Mouse (Mus musculus) CH12.LX (cell line): ENCODE data around the gene Flt3l. TPM values are rescaled to one million over a fixed set of nuclear protein-coding genes. Genes with fewer than 3 reads are reported as not detected.

Experiments
- DNase-seq: peaks from one replicate; pipeline ENCODE4 v3.0.0-alpha.2; 2013; ENCODE audit errors: extremely low read depth
- H3K27ac ChIP-seq: 2 replicates; pipeline ENCODE4 v1.5.1; 2012; ENCODE audit warnings: low read depth, mild to moderate bottlenecking, control low read depth, moderate library complexity; ENCODE audit not compliant: insufficient read depth
- H3K27me3 ChIP-seq: replicated peaks from 2 replicates; pipeline ENCODE3; 2012; ENCODE audit warnings: inconsistent platforms
- H3K36me3 ChIP-seq, 2 experiments: replicated peaks in 1 of 2; 2 replicates each; pipeline versions ENCODE3 to v1.6.1; 2012; ENCODE audit warnings: inconsistent platforms in 1 of 2, low read length in 1 of 2, mild to moderate bottlenecking in 1 of 2, mixed read lengths in 1 of 2, moderate library complexity in 1 of 2; ENCODE audit not compliant: control insufficient read depth in 1 of 2, insufficient read depth in 1 of 2
- H3K4me1 ChIP-seq, 2 experiments: 2 replicates each; pipeline ENCODE4 v1.6.1; 2012; ENCODE audit warnings: inconsistent platforms in 1 of 2, moderate library complexity in 1 of 2; ENCODE audit not compliant: insufficient read depth in 2 of 2, control insufficient read depth in 1 of 2
- H3K4me2 ChIP-seq: 2 replicates; pipeline ENCODE4 v1.6.1; 2012; ENCODE audit warnings: low read depth, mild to moderate bottlenecking, control low read depth; ENCODE audit not compliant: poor library complexity, insufficient read depth, severe bottlenecking
- H3K4me3 ChIP-seq, 3 experiments: fragments of 150-350 bp in 1 of 3; sonication (generic) in 1 of 3; replicated peaks in 1 of 3; 2 replicates each; pipeline versions ENCODE3 to v1.5.1; 2011 to 2012; ENCODE audit warnings: low read depth in 2 of 3, low read length in 2 of 3, mild to moderate bottlenecking in 2 of 3, moderate library complexity in 2 of 3, control low read depth in 1 of 3, improper control_type of control experiment in 1 of 3, inconsistent platforms in 1 of 3, mixed read lengths in 1 of 3; ENCODE audit not compliant: poor library complexity in 1 of 3
- H3K79me2 ChIP-seq: replicated peaks from 2 replicates; pipeline ENCODE4 v1.6.1; 2012; ENCODE audit warnings: mild to moderate bottlenecking, moderate library complexity; ENCODE audit not compliant: control insufficient read depth, poor library complexity, insufficient read depth, severe bottlenecking; ENCODE audit errors: extremely low read depth
- H3K9ac ChIP-seq: 2 replicates; pipeline ENCODE4 v1.6.1; 2012; ENCODE audit warnings: low read depth, mild to moderate bottlenecking, control low read depth, moderate library complexity; ENCODE audit not compliant: insufficient read depth
- H3K9me3 ChIP-seq: replicated peaks from 2 replicates; pipeline ENCODE3; 2012; ENCODE audit warnings: low read length, inconsistent platforms, mixed read lengths
- CHD1 ChIP-seq: IDR thresholded peaks from 2 replicates; pipeline ENCODE4 v1.6.1; 2012; ENCODE audit warnings: low read depth, low read length, improper control_type of control experiment, inconsistent platforms
- CTCF ChIP-seq, 2 experiments: IDR thresholded peaks in 1 of 2; conservative IDR thresholded peaks in 1 of 2; 2 replicates each; pipeline ENCODE4 v1.5.1; 2011 to 2012; ENCODE audit warnings: low read depth in 2 of 2, low read length in 2 of 2, improper control_type of control experiment in 1 of 2, inconsistent platforms in 1 of 2, mild to moderate bottlenecking in 1 of 2, moderate library complexity in 1 of 2
- ELF1 ChIP-seq: IDR thresholded peaks from 2 replicates; pipeline ENCODE4 v1.6.1; 2014; ENCODE audit warnings: low read depth, mild to moderate bottlenecking, inconsistent platforms, low read length, improper control_type of control experiment
- EP300 ChIP-seq: IDR thresholded peaks from 2 replicates; pipeline ENCODE4 v1.6.1; 2011; ENCODE audit warnings: low read length, improper control_type of control experiment
- ETS1 ChIP-seq: conservative IDR thresholded peaks from 2 replicates; pipeline ENCODE4 v1.6.1; 2012; ENCODE audit warnings: low read depth, mild to moderate bottlenecking, inconsistent platforms, low read length, improper control_type of control experiment, moderate library complexity
- IRF4 ChIP-seq: IDR thresholded peaks from 2 replicates; pipeline ENCODE4 v1.6.1; 2014; ENCODE audit warnings: low read depth, mild to moderate bottlenecking, inconsistent platforms, low read length, improper control_type of control experiment
- JUN ChIP-seq: IDR thresholded peaks from 2 replicates; pipeline ENCODE4 v1.6.1; 2011; ENCODE audit warnings: low read depth, mild to moderate bottlenecking, low read length, improper control_type of control experiment, moderate library complexity; ENCODE audit not compliant: insufficient read depth
- MAFK ChIP-seq: IDR thresholded peaks from 2 replicates; pipeline ENCODE4 v1.6.1; 2011; ENCODE audit warnings: low read length, improper control_type of control experiment; ENCODE audit not compliant: insufficient replicate concordance
- MAZ ChIP-seq: IDR thresholded peaks from 2 replicates; pipeline ENCODE4 v1.6.1; 2012; ENCODE audit warnings: low read depth, mild to moderate bottlenecking, inconsistent platforms, low read length, improper control_type of control experiment, moderate library complexity
- MEF2A ChIP-seq: IDR thresholded peaks from 2 replicates; pipeline ENCODE4 v1.6.1; 2014; ENCODE audit warnings: low read depth, mild to moderate bottlenecking, inconsistent platforms, low read length, improper control_type of control experiment, borderline replicate concordance
- MXI1 ChIP-seq: IDR thresholded peaks from 2 replicates; pipeline ENCODE4 v1.6.1; 2011; ENCODE audit warnings: mild to moderate bottlenecking, low read depth, low read length, improper control_type of control experiment
- NELFE ChIP-seq: IDR thresholded peaks from 2 replicates; pipeline ENCODE4 v1.6.1; 2011; ENCODE audit warnings: low read depth, low read length, improper control_type of control experiment
- PAX5 ChIP-seq: IDR thresholded peaks from 2 replicates; pipeline ENCODE4 v1.6.1; 2012; ENCODE audit warnings: low read length, inconsistent platforms, mixed read lengths
- POLR2AphosphoS2 ChIP-seq: IDR thresholded peaks from 2 replicates; pipeline ENCODE4 v1.6.1; 2011; ENCODE audit warnings: low read depth, low read length, improper control_type of control experiment
- RAD21 ChIP-seq: IDR thresholded peaks from 2 replicates; pipeline ENCODE4 v1.6.1; 2011; ENCODE audit warnings: low read depth, mild to moderate bottlenecking, low read length, improper control_type of control experiment, moderate library complexity
- RCOR1 ChIP-seq: conservative IDR thresholded peaks from 2 replicates; pipeline ENCODE4 v1.6.1; 2012; ENCODE audit warnings: low read depth, mild to moderate bottlenecking, inconsistent platforms, low read length, improper control_type of control experiment
- SMC3 ChIP-seq: IDR thresholded peaks from 2 replicates; pipeline ENCODE4 v1.6.1; 2011; ENCODE audit warnings: low read depth, low read length, improper control_type of control experiment
- TBP ChIP-seq: conservative IDR thresholded peaks from 2 replicates; pipeline ENCODE4 v1.6.1; 2011; ENCODE audit warnings: low read depth, low read length, improper control_type of control experiment
- UBTF ChIP-seq: IDR thresholded peaks from 2 replicates; pipeline ENCODE4 v1.6.1; 2012; ENCODE audit warnings: low read depth, mild to moderate bottlenecking, inconsistent platforms, low read length, improper control_type of control experiment, moderate library complexity
- USF1 ChIP-seq: IDR thresholded peaks from 2 replicates; pipeline ENCODE4 v1.6.1; 2014; ENCODE audit warnings: low read depth, mild to moderate bottlenecking, inconsistent platforms, low read length, improper control_type of control experiment
- USF2 ChIP-seq: conservative IDR thresholded peaks from 2 replicates; pipeline ENCODE4 v1.6.1; 2011; ENCODE audit warnings: low read depth, low read length, improper control_type of control experiment
- ZC3H11A ChIP-seq: IDR thresholded peaks from 2 replicates; pipeline ENCODE4 v1.6.1; 2012; ENCODE audit warnings: low read depth, mild to moderate bottlenecking, inconsistent platforms, low read length, improper control_type of control experiment
- ZKSCAN1 ChIP-seq: IDR thresholded peaks from 2 replicates; pipeline ENCODE4 v1.6.1; 2012; ENCODE audit warnings: low read depth, inconsistent platforms, low read length, improper control_type of control experiment, borderline replicate concordance
- ZNF384 ChIP-seq: IDR thresholded peaks from 2 replicates; pipeline ENCODE4 v1.6.1; 2012; ENCODE audit warnings: low read depth, low read length, improper control_type of control experiment, inconsistent platforms
- dilution Hi-C: fragments of 300-500 bp; cut with MboI; formaldehyde crosslinking; loops from 2 replicates; pipeline ENCODE4 v1.14.3; 2020; ENCODE audit warnings: low sequenced_read_pairs; ENCODE audit not compliant: extremely low pct_unique_long_range_greater_than_20kb, extremely low pct_ligation_motif_present
- in situ Hi-C: fragments of 300-500 bp; cut with MboI; formaldehyde crosslinking; loops from 3 replicates; pipeline ENCODE4 v1.14.3; 2019; ENCODE audit warnings: low sequenced_read_pairs, low pct_ligation_motif_present, low pct_unique_long_range_greater_than_20kb, mixed read lengths
- polyA plus RNA-seq: library from polyadenylated mRNA; unstranded; fragments of >175 nt; gene quantifications from 2 replicates; pipeline ENCODE4 v1.2.1, GENCODE M21; 2012; ENCODE audit warnings: low read depth; ENCODE audit not compliant: insufficient read length
- total RNA-seq, 2 experiments: library from RNA; depleted of rRNA; stranded (reverse); fragments of 300-350 nt in 1 of 2; fragments of >200 nt in 1 of 2; gene quantifications; 2 replicates each; pipeline ENCODE4 v1.2.3; 2012 to 2014

The Flt3l gene
- total and polyA plus RNA-seq, 3 experiments: 4.6 to 14.9 (median 4.9) TPM

- peak overlapping the region; percentile 41 for H3K4me2 ChIP-seq
- peak overlapping the region; percentile 21 to 92 (median 73) for H3K4me3 ChIP-seq
- H3K36me3 ChIP-seq: peaks cover 59 to 80% of the 10 kb centered on the region in 2 experiments
- no peaks in the 10 kb centered on the region for H3K9me3 ChIP-seq
- no peak for TF ChIP-seq USF2
- TF ChIP-seq MAFK: no peak
- TF ChIP-seq ELF1: no peak
- no peak for TF ChIP-seq PAX5
- no peak for TF ChIP-seq IRF4
- TF ChIP-seq CHD1: no peak
- H3K27me3 ChIP-seq: no peaks in the 10 kb centered on the region
- peak overlapping the region; percentile 96; the same call in 1 of the 2 replicates for H3K9ac ChIP-seq
- H3K4me1 ChIP-seq: peaks cover 10 to 52% of the 10 kb centered on the region in 2 experiments
- no peak for DNase-seq
- in situ Hi-C loops: no loop called here
- H3K79me2 ChIP-seq: peaks cover 35% of the 10 kb centered on the region
- H3K27ac ChIP-seq: no peak overlapping the region
- dilution Hi-C loops: no loop called here
Observed at GRCm38 (mm10) chr7:45122561-45123185, 13.6 kb downstream of the Flt3l start.

- TF ChIP-seq SMC3: no peak
- TF ChIP-seq MAFK: no peak
- no peak for TF ChIP-seq RCOR1
- no peak for TF ChIP-seq MAZ
- TF ChIP-seq TBP: no peak
- TF ChIP-seq ZC3H11A: no peak
- TF ChIP-seq NELFE: no peak
- TF ChIP-seq ETS1: no peak
- TF ChIP-seq USF1: no peak
- no peak for TF ChIP-seq MEF2A
- TF ChIP-seq JUN: no peak
- TF ChIP-seq UBTF: no peak
- TF ChIP-seq ZNF384: no peak
- no peak for TF ChIP-seq IRF4
- TF ChIP-seq RAD21: no peak
- TF ChIP-seq EP300: no peak
- TF ChIP-seq POLR2AphosphoS2: no peak
- no peak for TF ChIP-seq ZKSCAN1
- TF ChIP-seq MXI1: no peak
- TF ChIP-seq CTCF (conservative IDR thresholded peaks at IDR 0.05 in 1 of 2, IDR thresholded peaks at IDR 0.05 in 1 of 2; ENCODE audit: low read depth in 2 of 2, low read length in 2 of 2): no peak
- H3K4me2 ChIP-seq: 0 out of 2 replicates have a peak overlapping the region, but pooled peaks have one; percentile 22
- in situ Hi-C loops: no loop called here
- peaks cover 28% of the 10 kb centered on the region for H3K79me2 ChIP-seq
- DNase-seq: no peak
- H3K4me3 ChIP-seq: peak overlapping the region in 1 of 3 experiments; percentile 19
- H3K27me3 ChIP-seq: no peaks in the 10 kb centered on the region
- dilution Hi-C loops: no loop called here
- H3K9me3 ChIP-seq: no peaks in the 10 kb centered on the region
- peaks cover 10 to 55% of the 10 kb centered on the region in 2 experiments for H3K4me1 ChIP-seq
- H3K27ac ChIP-seq: no peak overlapping the region
- no peak overlapping the region for H3K9ac ChIP-seq
- peaks cover 55 to 75% of the 10 kb centered on the region in 2 experiments for H3K36me3 ChIP-seq
Observed at GRCm38 (mm10) chr7:45121966-45122365, 14.3 kb downstream of the Flt3l start.
